Mouse (Mus musculus): Measurements from ENCODE around the gene Rnf217.

DNA sequence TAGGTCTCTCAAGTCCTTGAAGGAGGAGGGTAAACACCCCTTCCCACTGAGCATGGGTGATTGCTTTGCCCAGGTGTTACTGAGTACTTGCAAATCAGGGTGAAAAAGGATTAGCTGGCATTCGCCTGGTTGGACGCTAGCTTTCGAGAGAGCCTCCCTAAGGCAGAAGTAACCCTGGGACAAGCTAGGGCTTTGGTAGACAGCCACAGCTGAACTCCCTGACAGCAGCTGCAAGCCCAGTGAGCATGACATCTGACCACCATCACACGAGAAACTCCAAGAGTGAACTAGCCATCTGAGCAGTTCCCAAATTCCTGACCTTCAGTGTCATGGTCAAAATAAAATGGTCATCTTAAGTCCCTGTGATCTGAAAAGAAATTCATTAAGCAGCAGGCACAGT lies 12.2 kb downstream of the Rnf217 start:
- TF ChIP-seq CTCF (IDR thresholded peaks at IDR 0.05; ENCODE audit: low read depth, low read length) (no peak), POLR2A (IDR thresholded peaks at IDR 0.05; ENCODE audit: extremely low read depth, insufficient read depth, low read length) (no peak)
